Mouse (Mus musculus): Measurements from ENCODE around the gene Cd47.

DNA sequence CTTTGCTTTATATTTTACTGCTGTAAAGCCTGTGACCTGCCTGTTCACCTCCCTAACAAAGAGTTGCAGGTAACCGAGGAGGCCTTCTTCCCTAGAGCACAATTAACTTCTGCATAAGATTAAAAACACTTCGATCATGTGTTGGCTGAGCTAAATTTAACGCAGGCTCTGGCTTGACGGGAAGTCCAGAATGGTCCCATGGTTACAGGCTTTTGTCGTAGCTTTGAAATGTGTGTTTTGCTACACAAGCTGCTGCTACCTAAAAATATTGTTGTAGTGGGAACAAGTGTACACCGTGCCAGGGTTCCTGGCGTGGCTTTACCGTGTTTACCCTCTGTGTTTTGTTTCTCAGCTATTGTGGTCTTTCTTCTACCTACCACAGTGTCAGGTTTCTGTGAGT, 109.2 kb downstream of the Cd47 start:
- TF ChIP-seq CTCF (IDR thresholded peaks at IDR 0.05; ENCODE audit: borderline replicate concordance, control insufficient read depth, extremely low read depth, insufficient read depth, low read length, poor library complexity) (no peak), POLR2A (IDR thresholded peaks at IDR 0.05; ENCODE audit: control insufficient read depth, extremely low read depth, insufficient read depth, low read length, poor library complexity) (no peak)

All from thymus, adult 2 months (tissue).